Mouse (Mus musculus): Measurements from ENCODE around the gene Trim10. TPM values are rescaled to one million over a fixed set of nuclear protein-coding genes. Genes with fewer than 3 reads are reported as not detected.
"Not testable (repeated sequence)": the region's sequence is repeated elsewhere in the genome, so short reads cannot be mapped to it uniquely, and the experiment has no call there.

The Trim10 gene
- polyA plus RNA-seq, 1 experiment from 2014 or later, result 1.8 TPM

GRCm38 (mm10) chr17:36866719-36867527 lies 2.5 kb upstream of the Trim10 start, which contains the start of gene Trim15:
Gene Trim15 (minus strand): TSS chr17:36867210.
- 10% methylated on average over 29 of the region's 29 CpGs for WGBS
- peak within 1 kb of the TSS; percentile 20; the same call in 1 of the 2 replicates for H3K4me3 ChIP-seq
- H3K4me1 ChIP-seq, result 0 out of 2 replicates have a peak, but pooled peaks cover 7% of the 10 kb centered on the region
- H3K36me3 ChIP-seq, result no peaks in the 10 kb centered on the region
- no peak within 1 kb of the TSS for H3K27ac ChIP-seq
- no peaks in the 10 kb centered on the region for H3K9me3 ChIP-seq
- peak within 1 kb of the TSS; percentile 47 for H3K4me2 ChIP-seq
- peak within 1 kb of the TSS; percentile 49; the same call in 1 of the 2 replicates for H3K9ac ChIP-seq
- no peak for ATAC-seq (ENCODE audit: insufficient number of reproducible peaks, insufficient read depth, low FRiP score, low TSS enrichment, low read depth)
- peaks cover 32% of the 10 kb centered on the region for H3K27me3 ChIP-seq

GRCm38 (mm10) chr17:36868836-36869235 lies 538 bp upstream of the Trim10 start:
- Histone ChIP-seq H3K9ac (no peak overlapping the region), H3K9me3 (no peaks in the 10 kb centered on the region), H3K36me3 (no peaks in the 10 kb centered on the region), H3K4me1 (0 out of 2 replicates have a peak, but pooled peaks cover 7% of the 10 kb centered on the region), H3K4me2 (no peak overlapping the region), H3K27me3 (peaks cover 32% of the 10 kb centered on the region), H3K4me3 (no peak overlapping the region), H3K27ac (no peak overlapping the region)
- 83% methylated on average over 2 of the region's 2 CpGs for WGBS
- no peak for ATAC-seq (ENCODE audit: insufficient number of reproducible peaks, insufficient read depth, low FRiP score, low TSS enrichment, low read depth)

GRCm38 (mm10) chr17:36869955-36870810 lies 809 bp downstream of the Trim10 start:
- no peak overlapping the region for H3K27ac ChIP-seq
- no peak overlapping the region for H3K9ac ChIP-seq
- H3K36me3 ChIP-seq, result no peaks in the 10 kb centered on the region
- no peak overlapping the region for H3K4me2 ChIP-seq
- no peak overlapping the region for H3K4me3 ChIP-seq
- WGBS, result 80% methylated on average over 25 of the region's 25 CpGs
- peaks cover 25% of the 10 kb centered on the region for H3K27me3 ChIP-seq
- no peaks in the 10 kb centered on the region for H3K9me3 ChIP-seq
- ATAC-seq (ENCODE audit: insufficient number of reproducible peaks, insufficient read depth, low FRiP score, low TSS enrichment, low read depth), result no peak
- H3K4me1 ChIP-seq, result 0 out of 2 replicates have a peak, but pooled peaks cover 7% of the 10 kb centered on the region

GRCm38 (mm10) chr17:36874636-36875035 lies 5.3 kb downstream of the Trim10 start:
- H3K4me2 ChIP-seq, result no peak overlapping the region
- no peak overlapping the region for H3K4me3 ChIP-seq
- H3K27ac ChIP-seq, result no peak overlapping the region
- no peaks in the 10 kb centered on the region for H3K9me3 ChIP-seq
- WGBS, result 55% methylated on average over 4 of the region's 4 CpGs
- H3K4me1 ChIP-seq, result no peaks in the 10 kb centered on the region
- no peaks in the 10 kb centered on the region for H3K36me3 ChIP-seq
- no peaks in the 10 kb centered on the region for H3K27me3 ChIP-seq
- H3K9ac ChIP-seq, result no peak overlapping the region
- ATAC-seq (ENCODE audit: insufficient number of reproducible peaks, insufficient read depth, low FRiP score, low TSS enrichment, low read depth), result no peak

GRCm38 (mm10) chr17:36883350-36883749 lies 14.0 kb downstream of the Trim10 start:
- Histone ChIP-seq H3K27me3 (no peaks in the 10 kb centered on the region), H3K4me2 (no peak overlapping the region), H3K27ac (no peak overlapping the region), H3K9me3 (no peaks in the 10 kb centered on the region), H3K4me3 (no peak overlapping the region), H3K4me1 (no peaks in the 10 kb centered on the region), H3K9ac (no peak overlapping the region), H3K36me3 (no peaks in the 10 kb centered on the region)
- ATAC-seq (ENCODE audit: insufficient number of reproducible peaks, insufficient read depth, low FRiP score, low TSS enrichment, low read depth), result no peak
- WGBS, result 69% methylated on average over 2 of the region's 2 CpGs

- no peaks in the 10 kb centered on the region for H3K36me3 ChIP-seq
- no peak overlapping the region for H3K4me3 ChIP-seq
- no peak for ATAC-seq (ENCODE audit: insufficient number of reproducible peaks, insufficient read depth, low FRiP score, low TSS enrichment, low read depth)
- H3K27me3 ChIP-seq, result 0 out of 2 replicates have a peak, but pooled peaks cover 3% of the 10 kb centered on the region
- no peak overlapping the region for H3K9ac ChIP-seq
- no peaks in the 10 kb centered on the region for H3K4me1 ChIP-seq
- H3K9me3 ChIP-seq, result no peaks in the 10 kb centered on the region
- 91% methylated on average over 12 of the region's 12 CpGs for WGBS
- no peak overlapping the region for H3K27ac ChIP-seq
- H3K4me2 ChIP-seq, result no peak overlapping the region
These were observed 15.9 kb downstream of the Trim10 start for GRCm38 (mm10) chr17:36885132-36885790.

GRCm38 (mm10) chr17:36890073-36890903 lies 20.9 kb downstream of the Trim10 start, which contains the start of gene Trim40:
Gene Trim40 (minus strand): TSS chr17:36890123.
- whole genome bisulfite sequencing, result 82% methylated on average over 5 of the region's 5 CpGs
- H3K4me2 ChIP-seq, result no peak within 1 kb of the TSS
- H3K4me1 ChIP-seq, result no peaks in the 10 kb centered on the region
- H3K27me3 ChIP-seq, result 0 out of 2 replicates have a peak, but pooled peaks cover 8% of the 10 kb centered on the region
- no peak for ATAC-seq (ENCODE audit: insufficient number of reproducible peaks, insufficient read depth, low FRiP score, low TSS enrichment, low read depth)
- no peak within 1 kb of the TSS for H3K9ac ChIP-seq
- H3K27ac ChIP-seq, result no peak within 1 kb of the TSS
- H3K4me3 ChIP-seq, result no peak within 1 kb of the TSS
- H3K9me3 ChIP-seq, result no peaks in the 10 kb centered on the region
- no peaks in the 10 kb centered on the region for H3K36me3 ChIP-seq

GRCm38 (mm10) chr17:36891496-36891895 lies 22.1 kb downstream of the Trim10 start:
- ATAC-seq (ENCODE audit: insufficient number of reproducible peaks, insufficient read depth, low FRiP score, low TSS enrichment, low read depth); H3K9ac ChIP-seq; H3K4me3 ChIP-seq; H3K27ac ChIP-seq; H3K27me3 ChIP-seq; H3K36me3 ChIP-seq; H3K4me1 ChIP-seq; H3K4me2 ChIP-seq; H3K9me3 ChIP-seq: not testable (repeated sequence)
- 92% methylated on average over 1 of the region's 1 CpGs for WGBS

GRCm38 (mm10) chr17:36892362-36892761 lies 23.0 kb downstream of the Trim10 start:
- no peak overlapping the region for H3K9ac ChIP-seq
- H3K27ac ChIP-seq, result no peak overlapping the region
- H3K36me3 ChIP-seq, result no peaks in the 10 kb centered on the region
- H3K27me3 ChIP-seq, result 0 out of 2 replicates have a peak, but pooled peaks cover 8% of the 10 kb centered on the region
- ATAC-seq (ENCODE audit: insufficient number of reproducible peaks, insufficient read depth, low FRiP score, low TSS enrichment, low read depth), result no peak
- no peaks in the 10 kb centered on the region for H3K9me3 ChIP-seq
- 17% methylated on average over 2 of the region's 2 CpGs for WGBS
- H3K4me3 ChIP-seq, result no peak overlapping the region
- no peak overlapping the region for H3K4me2 ChIP-seq
- no peaks in the 10 kb centered on the region for H3K4me1 ChIP-seq

GRCm38 (mm10) chr17:36893387-36893786 lies 24.0 kb downstream of the Trim10 start:
- 71% methylated on average over 5 of the region's 5 CpGs for WGBS
- H3K9me3 ChIP-seq, result no peaks in the 10 kb centered on the region
- no peak overlapping the region for H3K4me3 ChIP-seq
- H3K4me2 ChIP-seq, result no peak overlapping the region
- peaks cover 11% of the 10 kb centered on the region; the same call in 1 of the 2 replicates for H3K27me3 ChIP-seq
- H3K27ac ChIP-seq, result no peak overlapping the region
- H3K36me3 ChIP-seq, result no peaks in the 10 kb centered on the region
- no peak for ATAC-seq (ENCODE audit: insufficient number of reproducible peaks, insufficient read depth, low FRiP score, low TSS enrichment, low read depth)
- no peak overlapping the region for H3K9ac ChIP-seq
- H3K4me1 ChIP-seq, result no peaks in the 10 kb centered on the region

Data from embryonic facial prominence, embryonic 13.5 days (tissue).